Mouse (Mus musculus) hindbrain, embryonic 14.5 days (tissue): ENCODE data around the gene Osbp2. TPM values are rescaled to one million over a fixed set of nuclear protein-coding genes. Genes with fewer than 3 reads are reported as not detected.

Experiments
- ATAC-seq: fragments of 200-750 bp; cut with Nextera tagmentation; 2 replicates; pipeline ENCODE4 v1.8.0; 2017; ENCODE audit warnings: moderate number of reproducible peaks, mild to moderate bottlenecking, moderate TSS enrichment, moderate library complexity; ENCODE audit not compliant: low FRiP score
- DNase-seq: peaks from one replicate; pipeline ENCODE4 v3.0.0-alpha.2; 2015; ENCODE audit warnings: low spot score
- H3K27ac ChIP-seq: fragments of 300-500 bp; sonication (generic); 2 replicates; pipeline ENCODE4 v1.5.1; 2014; ENCODE audit warnings: mild to moderate bottlenecking, moderate library complexity
- H3K27me3 ChIP-seq: fragments of 300-500 bp; sonication (generic); 2 replicates; pipeline ENCODE4 v1.6.1; 2014; ENCODE audit warnings: mild to moderate bottlenecking, low read length, mixed read lengths; ENCODE audit not compliant: control insufficient read depth, insufficient read depth
- H3K36me3 ChIP-seq: fragments of 300-500 bp; sonication (generic); replicated peaks from 2 replicates; pipeline ENCODE4 v1.6.1; 2014; ENCODE audit not compliant: control insufficient read depth, insufficient read depth
- H3K4me1 ChIP-seq: fragments of 300-500 bp; sonication (generic); replicated peaks from 2 replicates; pipeline ENCODE4 v1.6.1; 2014; ENCODE audit warnings: antibody characterized with exemption, low read length, mixed read lengths; ENCODE audit not compliant: control insufficient read depth, insufficient read depth
- H3K4me2 ChIP-seq: fragments of 300-500 bp; sonication (generic); replicated peaks from 2 replicates; pipeline ENCODE4 v1.6.1; 2014; ENCODE audit warnings: mild to moderate bottlenecking, moderate library complexity
- H3K4me3 ChIP-seq: fragments of 300-500 bp; sonication (generic); replicated peaks from 2 replicates; pipeline ENCODE4 v1.5.1; 2014; ENCODE audit warnings: mild to moderate bottlenecking, low read length
- H3K9ac ChIP-seq: fragments of 300-500 bp; sonication (generic); 2 replicates; pipeline ENCODE4 v1.6.1; 2014
- H3K9me3 ChIP-seq: fragments of 300-500 bp; sonication (generic); 2 replicates; pipeline ENCODE4 v1.6.1; 2016; ENCODE audit warnings: low read length; ENCODE audit not compliant: control insufficient read depth
- WGBS: fragments of 180-500 bp; shearing (Covaris S2); extraction: QIAGEN DNeasy Blood & Tissue Kit; methylation state at CpG from one replicate; pipeline ENCODE4 v1.1.7; 2014; 5-methylcytosine and 5-hydroxymethylcytosine counted together
- polyA plus RNA-seq: library from polyadenylated mRNA; unstranded; fragments of >200 nt; fragmentation: Nextera tagmentation; extraction: Ambion mirVana; gene quantifications from 2 replicates; pipeline ENCODE4 v1.2.1, GENCODE M21; 2014

Osbp2 gene
- polyA plus RNA-seq, 1 experiment from 2014 or later: 23.8 TPM

DNA sequence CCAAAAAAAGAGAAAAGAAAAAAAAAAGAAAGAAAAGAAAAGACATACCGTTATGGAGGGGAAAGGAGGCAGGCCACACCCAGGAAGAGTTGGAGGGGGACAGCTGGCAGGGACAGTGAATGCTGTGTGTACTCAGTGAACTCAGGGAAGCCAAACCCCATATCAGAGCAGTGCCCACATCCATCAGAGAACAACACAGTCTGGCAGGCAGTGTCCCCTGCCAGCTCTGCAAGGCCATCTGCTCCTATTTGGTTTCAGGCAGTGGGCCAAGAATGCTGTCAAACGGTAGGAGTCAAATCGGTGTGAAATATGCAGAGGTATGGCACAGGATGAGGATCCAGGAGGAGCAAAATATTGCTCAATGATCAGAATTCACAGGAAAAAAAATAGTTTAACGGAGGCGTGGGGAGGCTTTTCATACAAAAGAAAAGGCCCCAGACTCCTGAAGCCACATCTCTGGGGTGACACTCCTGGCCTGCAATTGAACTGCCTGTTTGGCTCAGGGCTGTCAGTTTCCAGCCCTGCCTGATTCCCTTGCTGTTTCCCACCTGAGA, 10.1 kb downstream of the Osbp2 start:
- DNase-seq (peak; percentile 74), ATAC-seq (peak; percentile 84)
- H3K27me3 ChIP-seq: no peaks in the 10 kb centered on the region
- no peak overlapping the region for H3K4me3 ChIP-seq
- H3K36me3 ChIP-seq: no peaks in the 10 kb centered on the region
- H3K4me2 ChIP-seq: no peak overlapping the region
- H3K4me1 ChIP-seq: no peaks in the 10 kb centered on the region; the same call in 1 of the 2 replicates
- peak overlapping the region; percentile 66 for H3K27ac ChIP-seq
- WGBS: 49% methylated on average over 5 of the region's 5 CpGs
- no peaks in the 10 kb centered on the region for H3K9me3 ChIP-seq
- H3K9ac ChIP-seq: no peak overlapping the region

DNA sequence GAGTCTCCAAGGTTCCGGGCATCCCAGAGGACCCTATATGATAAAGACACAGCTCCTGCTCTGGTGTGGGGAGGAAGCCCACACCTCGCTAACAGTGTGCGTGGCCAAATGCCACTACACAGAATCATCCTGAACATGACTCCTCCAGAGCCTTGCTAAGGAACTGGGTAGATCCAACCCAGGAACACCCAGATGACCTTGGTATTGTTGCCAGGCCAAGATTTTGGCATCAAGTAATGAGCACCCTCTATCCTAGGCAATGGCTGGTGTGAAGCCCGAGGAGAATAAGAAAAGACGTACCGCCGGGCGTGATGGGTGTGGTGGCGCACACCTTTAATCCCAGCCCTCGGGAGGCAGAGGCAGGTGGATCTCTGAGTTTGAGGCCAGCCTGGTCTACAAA, 10.7 kb downstream of the Osbp2 start:
- 94% methylated on average over 10 of the region's 10 CpGs for WGBS
- no peaks in the 10 kb centered on the region for H3K9me3 ChIP-seq

DNA sequence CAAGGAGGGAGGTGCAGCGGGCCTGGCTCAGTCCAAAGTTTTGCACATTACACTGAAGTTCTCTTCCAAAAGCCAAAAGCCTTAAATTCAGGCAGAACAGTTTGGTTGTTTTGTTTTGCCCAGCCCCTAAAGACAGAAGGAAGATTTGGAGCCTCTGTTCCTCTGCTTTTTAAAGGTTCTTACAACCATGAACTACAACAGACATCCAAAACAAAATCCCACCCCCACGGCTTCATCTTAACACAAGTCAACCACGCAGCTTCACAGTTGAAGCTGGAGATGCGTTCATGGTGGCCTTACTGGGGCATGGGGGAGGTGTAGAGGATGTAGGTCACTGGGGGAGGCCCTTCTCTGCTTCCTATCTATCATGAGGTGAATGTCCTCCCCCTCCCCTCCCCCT, 11.8 kb downstream of the Osbp2 start:
- WGBS: 72% methylated on average over 4 of the region's 4 CpGs
- Histone ChIP-seq H3K36me3 (no peaks in the 10 kb centered on the region), H3K9me3 (no peaks in the 10 kb centered on the region), H3K9ac (no peak overlapping the region), H3K27ac (no peak overlapping the region), H3K4me2 (no peak overlapping the region), H3K4me1 (no peaks in the 10 kb centered on the region; the same call in 1 of the 2 replicates), H3K4me3 (no peak overlapping the region), H3K27me3 (no peaks in the 10 kb centered on the region)
- DNase-seq (no peak), ATAC-seq (no peak)

More for the DNA sequence above, 10.7 kb downstream of the Osbp2 start:
- Histone ChIP-seq H3K36me3 (no peaks in the 10 kb centered on the region), H3K4me2 (no peak overlapping the region), H3K9ac (no peak overlapping the region), H3K4me1 (no peaks in the 10 kb centered on the region; the same call in 1 of the 2 replicates), H3K27me3 (no peaks in the 10 kb centered on the region), H3K4me3 (no peak overlapping the region), H3K27ac (peak overlapping the region; percentile 59; the same call in 1 of the 2 replicates)
- no peak for ATAC-seq
- DNase-seq: no peak

DNA sequence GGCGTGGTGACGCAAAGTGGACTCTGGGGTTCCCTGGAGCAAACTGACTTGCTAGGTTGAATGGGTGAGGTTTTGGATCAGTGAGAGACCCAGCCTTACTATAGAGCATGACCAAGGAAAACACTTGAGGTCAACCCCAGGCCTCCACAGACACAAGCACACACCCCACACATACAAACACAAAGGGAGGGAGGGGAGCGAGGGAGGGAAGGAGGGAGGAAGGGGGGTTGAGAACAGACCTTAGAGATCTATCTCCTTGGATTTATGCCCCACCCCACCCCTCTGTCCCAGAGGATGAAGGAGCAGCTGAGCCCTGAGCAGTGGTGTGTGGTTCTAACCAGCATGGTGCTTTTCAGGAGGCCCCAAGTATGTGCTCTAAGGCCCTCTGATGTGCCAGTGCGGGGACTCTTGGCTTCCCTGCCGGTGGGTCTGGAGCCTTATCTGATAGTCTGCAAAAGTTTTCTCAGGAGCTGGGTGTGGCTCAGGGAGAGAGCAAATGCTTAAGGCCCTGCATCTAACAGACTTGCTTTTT, 12.9 kb downstream of the Osbp2 start:
- WGBS: 82% methylated on average over 5 of the region's 5 CpGs
- Histone ChIP-seq H3K36me3 (no peaks in the 10 kb centered on the region), H3K27ac (no peak overlapping the region), H3K9ac (no peak overlapping the region), H3K4me3 (no peak overlapping the region), H3K27me3 (no peaks in the 10 kb centered on the region), H3K4me1 (no peaks in the 10 kb centered on the region; the same call in 1 of the 2 replicates), H3K9me3 (no peaks in the 10 kb centered on the region), H3K4me2 (no peak overlapping the region)
- DNase-seq (no peak), ATAC-seq (no peak)

DNA sequence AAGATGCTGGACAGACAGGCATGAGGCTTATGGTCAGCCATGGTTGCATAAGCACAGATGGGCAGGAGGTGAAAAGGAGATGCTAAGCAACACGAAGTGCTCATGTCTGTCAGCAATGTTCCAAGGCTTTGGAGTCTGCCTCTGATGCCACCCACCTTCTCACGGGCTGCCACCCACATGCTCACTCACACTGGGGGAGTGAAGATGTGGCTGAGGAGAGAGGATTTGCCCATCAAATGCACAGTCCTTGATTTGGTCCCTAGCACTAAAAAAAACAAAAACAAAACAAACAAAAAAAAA, 13.4 kb downstream of the Osbp2 start:
- H3K9ac ChIP-seq: no peak overlapping the region
- no peaks in the 10 kb centered on the region for H3K36me3 ChIP-seq
- H3K9me3 ChIP-seq: no peaks in the 10 kb centered on the region
- H3K27ac ChIP-seq: no peak overlapping the region
- no peak overlapping the region for H3K4me2 ChIP-seq
- 77% methylated on average over 2 of the region's 2 CpGs for WGBS
- H3K4me3 ChIP-seq: no peak overlapping the region
- DNase-seq (no peak), ATAC-seq (no peak)
- no peaks in the 10 kb centered on the region; the same call in 1 of the 2 replicates for H3K4me1 ChIP-seq
- H3K27me3 ChIP-seq: no peaks in the 10 kb centered on the region

DNA sequence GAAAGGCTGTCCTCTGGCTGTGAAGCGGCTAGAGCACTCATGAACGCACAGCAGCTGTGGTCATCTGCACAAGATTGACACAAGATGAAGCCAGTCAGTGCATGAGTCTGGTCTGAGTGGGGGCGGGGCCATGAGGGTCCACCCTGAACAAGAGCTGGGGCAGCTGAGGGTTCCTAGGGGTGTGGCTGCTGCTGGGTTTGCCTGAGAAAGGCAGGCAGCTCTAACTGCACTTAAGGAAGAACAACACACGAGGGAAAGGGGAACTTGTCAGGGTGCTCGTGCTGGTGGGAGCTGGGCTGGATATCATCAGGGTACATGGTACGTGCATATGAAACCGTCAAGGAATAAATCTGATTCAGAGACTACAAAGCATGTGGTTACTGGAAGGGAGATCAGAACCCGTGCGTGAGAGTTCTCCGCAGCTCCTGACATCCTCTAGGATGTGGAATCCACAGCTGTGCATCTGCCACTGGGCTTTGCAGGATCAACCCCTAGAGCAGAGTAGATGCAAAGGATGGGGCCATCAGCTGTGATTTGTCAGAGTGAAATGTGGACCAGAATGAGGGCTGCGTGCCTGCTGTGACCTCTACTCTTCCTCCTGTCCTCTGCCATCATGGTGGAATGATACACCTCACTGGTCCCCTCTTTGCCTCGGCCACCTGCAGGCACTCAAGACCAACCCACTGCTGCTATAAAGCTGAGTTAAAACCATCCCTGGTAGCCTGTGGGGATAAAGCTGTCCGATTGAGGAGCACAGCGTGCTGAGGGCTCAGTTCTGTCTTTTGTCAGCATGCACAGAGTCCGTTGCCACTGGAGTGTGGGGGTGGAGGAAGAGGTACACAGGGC, 14.0 kb downstream of the Osbp2 start:
- 80% methylated on average over 15 of the region's 15 CpGs for WGBS
- Histone ChIP-seq H3K27ac (no peak overlapping the region), H3K4me3 (no peak overlapping the region), H3K9ac (no peak overlapping the region), H3K4me2 (no peak overlapping the region), H3K36me3 (no peaks in the 10 kb centered on the region), H3K9me3 (no peaks in the 10 kb centered on the region), H3K27me3 (no peaks in the 10 kb centered on the region), H3K4me1 (no peaks in the 10 kb centered on the region; the same call in 1 of the 2 replicates)
- ATAC-seq (no peak), DNase-seq (no peak)

DNA sequence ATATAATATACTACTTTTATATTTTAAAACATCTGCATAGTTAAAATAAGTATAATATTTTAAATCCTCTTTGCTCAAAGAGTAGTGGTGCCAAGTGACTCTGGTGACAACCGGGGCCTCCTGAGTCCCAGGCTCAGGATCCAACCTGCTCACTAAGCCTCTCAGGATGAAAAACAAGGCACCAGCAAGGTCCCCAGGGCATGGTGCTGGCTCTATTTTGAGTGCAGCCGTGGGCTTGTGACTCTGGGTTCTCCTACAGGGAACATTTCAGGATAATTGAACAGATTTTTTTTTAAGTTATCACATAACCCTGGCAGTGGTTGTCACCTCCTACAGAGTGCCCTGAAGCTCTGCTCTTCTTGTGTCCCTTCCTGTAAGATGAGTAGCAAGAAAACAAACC, 17.4 kb downstream of the Osbp2 start:
- no peak overlapping the region for H3K4me3 ChIP-seq

DNA sequence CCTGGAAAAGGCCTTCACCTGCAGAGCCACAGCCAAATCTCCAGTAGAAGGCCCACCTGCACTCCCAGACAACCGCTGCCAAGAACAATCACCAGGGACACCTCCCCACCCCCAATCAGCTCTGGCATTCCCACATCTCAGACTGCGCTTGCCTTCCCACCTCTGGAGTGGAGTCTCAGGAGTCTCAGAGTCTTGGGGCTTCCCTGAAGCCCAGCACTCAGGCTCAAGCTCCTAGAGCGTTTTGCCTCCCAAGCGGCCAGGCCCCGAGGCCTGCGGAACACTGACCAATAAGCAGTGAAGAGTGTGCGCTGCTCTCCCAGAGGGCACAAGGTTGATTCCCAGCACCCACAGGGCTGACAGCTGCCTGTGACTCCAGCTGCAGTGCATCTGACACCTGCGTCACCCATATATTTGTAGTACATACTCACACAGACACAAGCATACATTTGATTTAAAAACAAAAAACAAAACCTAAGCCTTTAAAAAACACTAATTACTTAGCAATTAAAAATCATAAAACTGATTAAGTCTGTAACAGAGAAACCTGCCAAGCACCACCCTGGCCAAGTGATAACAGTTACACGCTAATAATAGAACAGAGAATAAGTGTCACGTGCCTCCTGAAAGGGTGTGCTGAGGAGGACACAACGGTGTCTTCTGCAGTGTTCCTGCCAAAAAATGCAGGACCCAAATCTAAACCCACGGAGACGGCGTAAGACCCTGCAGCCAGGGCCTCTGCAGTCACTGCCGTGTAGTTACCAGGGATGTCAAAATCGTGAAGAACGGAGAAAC, 19.6 kb downstream of the Osbp2 start:
- H3K4me1 ChIP-seq: no peaks in the 10 kb centered on the region
- 78% methylated on average over 17 of the region's 17 CpGs for WGBS
- no peak overlapping the region for H3K9ac ChIP-seq
- DNase-seq: no peak
- no peaks in the 10 kb centered on the region for H3K27me3 ChIP-seq
- no peaks in the 10 kb centered on the region for H3K9me3 ChIP-seq
- H3K36me3 ChIP-seq: no peaks in the 10 kb centered on the region
- no peak overlapping the region for H3K4me3 ChIP-seq
- ATAC-seq: no peak
- no peak overlapping the region for H3K27ac ChIP-seq
- no peak overlapping the region for H3K4me2 ChIP-seq

More for the DNA sequence above, 17.4 kb downstream of the Osbp2 start:
- WGBS: 65% methylated on average over 2 of the region's 2 CpGs
- Histone ChIP-seq H3K9ac (no peak overlapping the region), H3K36me3 (no peaks in the 10 kb centered on the region), H3K4me2 (no peak overlapping the region), H3K27ac (no peak overlapping the region), H3K4me1 (no peaks in the 10 kb centered on the region), H3K9me3 (no peaks in the 10 kb centered on the region), H3K27me3 (no peaks in the 10 kb centered on the region)
- no peak for ATAC-seq
- DNase-seq: no peak

DNA sequence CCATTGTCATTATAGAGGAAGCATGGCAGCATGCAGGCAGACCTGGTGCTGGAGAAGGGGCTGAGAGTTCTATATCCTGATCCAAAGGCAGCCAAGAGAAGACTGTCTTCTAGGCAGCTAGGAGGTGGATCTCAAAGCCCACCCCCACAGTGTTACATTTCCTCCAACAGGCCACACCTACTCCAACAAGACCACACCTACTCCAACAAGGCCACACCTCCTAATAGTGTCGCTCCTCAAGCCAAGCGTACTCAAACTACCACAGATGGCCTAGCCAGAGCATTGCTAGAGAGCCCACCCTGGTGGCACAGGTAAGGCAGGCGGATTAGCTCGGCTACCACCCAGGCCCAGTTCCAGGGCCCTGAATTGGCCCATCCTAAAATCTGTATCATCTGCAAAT, 28.4 kb downstream of the Osbp2 start:
- no peaks in the 10 kb centered on the region for H3K27me3 ChIP-seq
- no peaks in the 10 kb centered on the region for H3K9me3 ChIP-seq
- H3K4me3 ChIP-seq: no peak overlapping the region
- H3K4me1 ChIP-seq: no peaks in the 10 kb centered on the region
- no peak overlapping the region for H3K9ac ChIP-seq
- DNase-seq (no peak), ATAC-seq (no peak)
- 79% methylated on average over 4 of the region's 4 CpGs for WGBS
- no peak overlapping the region for H3K4me2 ChIP-seq
- H3K36me3 ChIP-seq: no peaks in the 10 kb centered on the region
- H3K27ac ChIP-seq: no peak overlapping the region
